Mouse (Mus musculus): ENCODE measurements around the gene Eml2.

Eml2 gene

GRCm38 (mm10) chr7:19162928-19163327, 13.3 kb upstream of the Eml2 start:
- DNase-seq (ENCODE audit: low spot score in 2 of 2), result no peak

DNA sequence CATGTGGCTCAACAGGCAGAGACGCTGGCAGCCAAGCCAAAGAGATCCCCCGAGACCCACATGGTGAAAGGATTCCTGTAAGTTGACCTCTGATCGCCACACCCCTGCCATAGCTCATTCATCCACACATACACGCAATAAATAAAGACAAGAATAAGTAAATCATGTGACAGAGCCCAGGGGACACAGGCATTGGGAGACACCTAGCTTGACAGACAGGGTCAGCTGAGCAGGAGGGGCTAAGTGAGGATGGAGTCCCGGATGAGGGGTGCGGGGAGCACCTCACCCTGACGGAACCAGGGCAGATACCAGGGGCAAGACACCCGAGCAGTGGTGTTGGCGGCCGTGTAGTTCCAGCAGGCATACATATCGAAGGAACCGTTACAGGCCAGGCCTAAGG, 12.5 kb upstream of the Eml2 start:
- no peak for DNase-seq (ENCODE audit: low spot score in 2 of 2)

DNA sequence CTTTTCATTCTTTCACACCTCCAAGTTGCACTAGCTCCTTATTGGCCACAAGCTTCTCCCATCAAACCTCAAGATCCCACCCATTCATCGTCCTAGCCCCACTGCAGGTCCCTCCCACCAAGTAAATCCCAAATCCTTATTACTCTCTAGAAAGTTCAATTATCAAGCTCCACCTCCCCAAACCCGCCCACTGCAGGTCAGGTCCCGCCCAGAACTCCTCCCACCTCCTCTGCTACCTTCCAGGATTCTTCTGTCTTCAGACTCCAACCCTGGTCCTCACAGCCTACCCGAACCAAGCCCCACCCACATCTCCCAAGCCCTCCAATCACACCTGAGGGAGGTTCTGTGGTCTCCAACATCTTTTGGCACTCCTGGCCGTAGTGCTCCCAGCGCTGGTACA, 12.0 kb upstream of the Eml2 start:
- peak in 1 of 2 experiments; percentile 49 for DNase-seq (ENCODE audit: low spot score in 2 of 2)

- no peak for DNase-seq (ENCODE audit: low spot score in 2 of 2)
These were observed 11.2 kb upstream of the Eml2 start for GRCm38 (mm10) chr7:19164978-19165377.

GRCm38 (mm10) chr7:19165656-19166423, 10.4 kb upstream of the Eml2 start, which contains the start of gene Gipr:
Gipr (minus strand) TSS chr7:19166127.
- peak in 1 of 2 experiments; percentile 49 for DNase-seq (ENCODE audit: low spot score in 2 of 2)

DNA sequence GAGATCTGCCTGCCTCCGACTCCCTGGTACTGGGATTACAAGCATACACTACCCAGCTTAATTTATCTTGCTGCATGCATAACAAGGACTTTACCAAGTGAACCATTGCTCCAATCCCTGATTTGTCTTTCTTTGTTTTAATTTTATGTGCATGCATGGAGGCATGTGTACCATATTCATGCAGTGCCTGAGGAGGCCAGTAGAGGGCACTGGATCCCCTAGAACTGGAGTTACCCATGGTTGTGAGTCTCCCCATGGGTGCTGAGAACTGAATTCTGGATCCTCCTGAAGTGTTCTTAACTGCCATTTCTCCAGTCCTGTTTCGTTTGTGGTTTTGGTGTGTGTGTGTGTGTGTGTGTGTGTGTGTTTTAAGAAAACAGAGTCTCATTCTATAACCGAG, 9.2 kb upstream of the Eml2 start:
- DNase-seq (ENCODE audit: low spot score in 2 of 2), result no peak

- DNase-seq (ENCODE audit: low spot score in 2 of 2), result no peak
These were observed 6.7 kb upstream of the Eml2 start for GRCm38 (mm10) chr7:19169506-19169905.

- DNase-seq (ENCODE audit: low spot score in 2 of 2), result peak; percentile 87 to 93
These were observed 6.1 kb upstream of the Eml2 start for GRCm38 (mm10) chr7:19170142-19170541.

- DNase-seq (ENCODE audit: low spot score in 2 of 2), result no peak
These were observed 4.4 kb upstream of the Eml2 start for GRCm38 (mm10) chr7:19171831-19172230.

- peak; percentile 89 to 94 for DNase-seq (ENCODE audit: low spot score in 2 of 2)
These were observed 3.3 kb upstream of the Eml2 start for GRCm38 (mm10) chr7:19172874-19173273.

- no peak for DNase-seq (ENCODE audit: low spot score in 2 of 2)
These were observed 311 bp downstream of the Eml2 start for GRCm38 (mm10) chr7:19176516-19176947.

GRCm38 (mm10) chr7:19177216-19177615, 995 bp downstream of the Eml2 start:
- peak in 1 of 2 experiments; percentile 25 for DNase-seq (ENCODE audit: low spot score in 2 of 2)

DNA sequence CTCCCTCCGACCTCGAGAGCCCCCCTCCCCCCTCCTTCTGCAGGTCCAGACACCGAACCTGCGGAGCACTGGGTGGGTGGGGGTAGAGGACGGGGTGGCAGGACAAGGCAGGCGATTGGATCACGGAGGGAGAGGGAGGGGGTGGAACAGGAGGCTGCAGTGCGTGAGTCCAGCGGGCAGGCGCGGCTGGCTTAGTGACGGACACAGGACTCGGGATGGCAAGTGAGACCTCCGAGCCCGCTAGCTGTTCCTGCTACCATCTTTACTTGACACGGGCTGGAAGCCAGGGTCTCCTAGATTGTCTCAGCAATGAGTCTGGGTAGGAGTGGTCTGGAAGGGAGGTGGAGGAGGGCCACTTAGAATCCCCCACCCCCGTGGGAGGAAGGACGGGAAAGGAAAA, 1.8 kb downstream of the Eml2 start:
- DNase-seq (ENCODE audit: low spot score in 2 of 2), result peak; percentile 63 to 74

DNA sequence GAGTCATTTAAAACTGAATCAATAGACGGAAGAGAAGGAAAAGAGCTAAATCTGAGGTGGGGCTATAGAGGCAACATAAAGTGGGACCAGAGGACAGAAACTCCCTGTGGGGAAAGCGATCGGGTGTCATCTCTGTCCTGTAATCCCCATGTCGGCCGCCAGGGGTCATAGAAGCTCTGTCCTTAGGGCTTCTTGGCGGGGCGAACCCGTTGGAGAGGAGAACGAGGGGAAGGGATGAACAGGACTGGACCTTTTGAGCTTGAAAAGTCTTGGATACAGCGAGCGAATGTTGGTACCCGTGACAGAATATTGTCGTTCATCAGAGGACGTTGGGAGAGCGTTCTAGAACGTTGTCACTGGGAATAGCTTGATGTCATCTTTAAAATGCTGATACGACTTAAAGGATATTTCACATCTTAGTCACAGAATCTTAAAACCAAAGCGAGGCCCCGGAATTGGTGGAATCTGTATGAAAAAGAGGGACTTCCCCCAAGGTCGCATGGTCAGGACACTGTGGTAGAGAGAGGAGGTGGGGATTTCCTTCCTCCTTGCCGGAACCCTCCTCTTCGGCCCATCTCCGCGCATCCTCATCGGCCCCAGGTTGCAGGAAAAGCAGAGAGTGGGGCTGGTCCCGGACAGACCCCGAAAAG, 2.3 kb downstream of the Eml2 start:
- peak; percentile 86 to 90 for DNase-seq (ENCODE audit: low spot score in 2 of 2)

DNA sequence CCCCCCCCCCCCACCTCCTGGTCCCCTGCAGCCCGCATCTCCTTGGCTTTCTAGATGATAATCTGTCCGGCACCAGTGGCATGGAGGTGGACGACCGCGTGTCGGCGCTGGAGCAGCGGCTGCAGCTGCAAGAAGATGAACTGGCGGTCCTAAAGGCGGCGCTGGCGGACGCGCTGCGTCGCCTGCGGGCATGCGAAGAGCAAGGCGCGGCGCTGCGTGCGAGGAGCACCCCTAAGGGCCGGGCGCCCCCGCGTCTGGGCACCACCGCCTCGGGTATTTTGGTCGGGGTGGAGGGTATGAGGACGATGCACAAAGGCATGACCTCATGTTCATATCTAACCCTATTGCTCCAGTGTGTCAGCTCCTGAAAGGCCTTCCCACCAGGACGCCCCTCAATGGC, 3.0 kb downstream of the Eml2 start:
- DNase-seq (ENCODE audit: low spot score in 2 of 2), result peak; percentile 79 to 80

DNA sequence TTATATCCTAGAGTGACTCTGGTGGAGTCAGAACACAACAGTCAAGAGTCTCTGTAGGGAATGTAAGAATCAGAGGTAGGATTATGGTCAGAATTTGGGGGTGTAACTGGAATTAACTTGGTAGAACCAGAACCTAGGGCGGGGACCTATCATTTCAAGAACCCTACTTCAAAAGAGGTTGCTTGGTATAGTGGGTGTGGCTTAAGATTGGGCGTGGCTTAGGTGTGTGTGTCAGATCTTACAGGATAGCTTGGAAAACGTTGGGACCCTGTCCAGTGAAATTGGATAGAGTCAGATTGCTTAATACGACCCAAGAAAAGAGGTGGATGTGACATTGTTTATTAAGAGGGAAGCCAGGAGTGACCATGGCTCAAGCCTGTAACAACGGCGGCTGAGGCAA, 3.7 kb downstream of the Eml2 start:
- DNase-seq (ENCODE audit: low spot score in 2 of 2), result peak in 1 of 2 experiments; percentile 23

- peak in 1 of 2 experiments; percentile 24 for DNase-seq (ENCODE audit: low spot score in 2 of 2)
These were observed 4.7 kb downstream of the Eml2 start for GRCm38 (mm10) chr7:19180862-19181429.

DNA sequence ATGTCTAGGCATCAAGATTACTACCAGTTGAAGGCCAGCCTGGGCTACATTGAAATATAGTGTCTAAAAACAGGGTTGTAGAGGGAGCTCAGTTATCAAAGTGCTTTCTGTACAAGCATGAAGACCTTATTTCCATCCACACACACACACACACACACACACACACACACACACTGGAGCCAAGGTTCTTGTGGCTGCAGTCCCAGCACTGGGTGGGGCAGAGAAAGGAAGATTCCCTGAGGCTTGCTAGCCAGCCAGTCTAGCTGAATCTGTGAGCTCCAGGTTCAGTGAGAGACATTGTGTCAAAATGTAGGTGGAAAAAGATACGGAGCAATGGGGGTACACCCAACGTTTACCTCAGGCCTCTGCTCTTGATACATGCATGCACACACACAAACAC, 8.0 kb downstream of the Eml2 start:
- DNase-seq (ENCODE audit: low spot score in 2 of 2), result peak in 1 of 2 experiments; percentile 25

DNA sequence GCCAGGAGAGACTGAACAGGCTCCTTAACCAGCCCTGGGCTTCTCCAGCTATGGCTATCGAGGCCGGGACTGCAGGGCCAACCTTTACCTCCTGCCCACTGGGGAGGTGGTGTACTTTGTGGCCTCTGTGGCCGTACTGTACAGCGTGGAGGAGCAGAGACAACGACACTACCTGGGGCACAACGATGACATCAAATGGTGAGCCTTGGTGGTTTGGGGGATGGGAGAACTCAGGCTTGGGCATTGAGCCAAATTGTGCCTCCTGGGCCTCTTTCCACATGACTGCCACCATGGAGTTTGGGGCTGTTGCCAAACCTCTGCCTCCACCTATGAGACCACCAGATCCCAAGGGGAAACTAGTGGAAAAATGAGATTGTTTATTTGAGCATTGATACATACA, 8.5 kb downstream of the Eml2 start:
- peak in 1 of 2 experiments; percentile 49 for DNase-seq (ENCODE audit: low spot score in 2 of 2)

DNA sequence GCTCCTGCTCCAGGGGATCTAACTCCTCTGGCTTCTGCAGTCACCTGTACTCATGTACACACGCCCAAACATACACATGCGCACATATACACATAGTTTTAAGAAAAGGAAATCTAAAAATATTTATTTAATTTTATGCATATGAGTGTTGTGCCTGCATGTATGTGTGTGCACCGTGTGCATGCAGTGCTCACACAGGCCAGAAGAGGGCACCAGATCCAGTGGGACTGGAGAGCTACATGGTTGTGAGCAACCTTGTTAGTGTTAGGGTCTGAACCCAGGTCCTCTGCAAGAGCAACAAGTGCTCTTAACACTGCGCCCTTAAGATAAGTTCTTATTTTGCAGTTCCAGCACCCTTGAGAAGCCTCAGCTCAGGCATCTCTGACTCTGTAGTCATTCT, 18.5 kb downstream of the Eml2 start:
- peak in 1 of 2 experiments; percentile 32 for DNase-seq (ENCODE audit: low spot score in 2 of 2)

DNA sequence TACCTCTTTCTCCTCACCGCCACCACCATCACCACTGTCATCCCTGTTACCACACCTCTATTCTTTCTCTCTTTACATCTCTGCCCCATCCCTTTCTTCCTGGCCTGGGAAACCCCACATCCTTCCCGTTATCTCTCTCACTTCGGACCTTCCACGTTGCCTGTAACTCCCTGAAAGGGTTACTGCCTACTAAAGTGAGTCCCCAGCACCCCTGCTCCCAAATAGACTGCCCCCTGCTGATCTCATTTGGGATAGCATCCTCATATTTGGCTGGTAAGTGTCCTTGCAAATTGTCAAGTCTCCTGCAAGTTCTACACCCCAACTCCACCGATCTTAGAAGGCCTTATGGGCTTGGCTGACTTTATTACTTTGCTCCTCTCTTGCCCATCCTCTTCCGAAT, 20.5 kb downstream of the Eml2 start:
- no peak for DNase-seq (ENCODE audit: low spot score in 2 of 2)

DNA sequence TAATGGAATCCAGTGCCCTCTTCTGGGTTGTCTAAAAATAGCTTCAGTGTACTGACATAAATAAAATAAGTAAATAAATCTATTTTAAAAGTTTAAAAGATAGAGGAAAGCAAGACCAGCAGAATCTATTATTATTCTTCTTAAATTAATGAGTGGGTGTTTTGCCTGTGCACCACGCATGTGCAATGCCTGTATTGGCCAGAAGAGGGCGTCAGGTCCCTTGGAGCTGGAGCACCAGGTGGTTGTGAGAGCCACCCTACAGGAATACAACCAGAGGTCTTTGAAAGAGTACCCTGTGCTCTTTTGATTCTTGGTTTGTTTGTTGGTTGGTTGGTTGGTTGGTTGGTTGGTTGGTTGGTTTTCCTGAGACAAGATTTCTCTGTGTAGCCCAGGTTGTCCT, 21.8 kb downstream of the Eml2 start:
- DNase-seq (ENCODE audit: low spot score in 2 of 2), result no peak

- no peak for DNase-seq (ENCODE audit: low spot score in 2 of 2)
These were observed 25.4 kb downstream of the Eml2 start for GRCm38 (mm10) chr7:19201660-19202059.
